Mouse (Mus musculus): ENCODE data around the gene Zbtb43. TPM values are rescaled to one million over a fixed set of nuclear protein-coding genes. Genes with fewer than 3 reads are reported as not detected.

The Zbtb43 gene
- total and polyA plus RNA-seq, 3 experiments = 8.5 to 10.9 (median 8.9) TPM

DNA sequence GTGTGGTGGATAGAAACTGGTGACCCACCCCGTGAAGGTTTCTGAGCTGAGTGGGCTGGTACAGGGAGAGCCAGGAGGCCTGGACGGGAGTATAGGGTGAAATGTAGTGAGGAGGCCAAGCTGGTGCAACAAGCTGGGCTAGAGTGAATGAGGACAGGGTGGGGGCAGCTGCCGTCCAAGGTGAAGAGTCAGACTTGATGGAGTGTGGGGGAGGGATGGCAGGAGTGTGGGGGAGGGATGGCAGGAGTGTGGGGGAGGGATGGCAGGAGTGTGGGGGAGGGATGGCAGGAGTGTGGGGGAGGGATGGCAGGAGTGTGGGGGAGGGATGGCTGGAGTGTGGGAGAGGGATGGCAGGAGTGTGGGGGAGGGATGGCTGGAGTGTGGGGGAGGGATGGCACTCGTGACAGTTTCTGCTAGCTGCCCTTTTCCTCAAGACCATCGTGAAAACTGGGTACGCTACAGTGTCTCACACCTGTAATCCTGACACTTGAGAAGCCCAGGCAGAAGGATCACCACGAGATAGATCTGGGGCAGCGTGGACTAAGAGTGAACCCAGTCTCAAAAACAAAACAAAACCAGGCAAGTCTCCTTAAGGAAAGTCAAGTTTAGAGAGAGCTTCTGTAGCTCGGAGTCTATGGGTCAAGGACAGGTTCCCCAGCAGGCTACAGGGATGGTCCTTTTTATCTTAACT is 28.2 kb downstream of the Zbtb43 start:
- in situ Hi-C loops (cut with MboI; ENCODE audit: low pct_ligation_motif_present, low pct_unique_long_range_greater_than_20kb, low sequenced_read_pairs) = no loop called here
- Histone ChIP-seq H3K79me2 (replicated peaks; ENCODE audit: control insufficient read depth, extremely low read depth, insufficient read depth, poor library complexity, severe bottlenecking) (no peaks in the 10 kb centered on the region), H3K4me2 (ENCODE audit: insufficient read depth, low read depth, poor library complexity, severe bottlenecking) (peak overlapping the region; percentile 55), H3K9ac (ENCODE audit: insufficient read depth, low read depth) (no peak overlapping the region), H3K9me3 (replicated peaks; ENCODE audit: low read length) (no peaks in the 10 kb centered on the region), H3K27ac (ENCODE audit: insufficient read depth, low read depth) (no peak overlapping the region), H3K27me3 (replicated peaks) (peaks cover 2% of the 10 kb centered on the region), H3K4me1 (ENCODE audit: control insufficient read depth in 1 of 2, insufficient read depth in 2 of 2) (peaks cover 5 to 17% of the 10 kb centered on the region in 2 experiments), H3K4me3 (replicated peaks in 1 of 3; ENCODE audit: low read depth in 2 of 3, low read length in 2 of 3, poor library complexity in 1 of 3) (no peak overlapping the region), H3K36me3 (replicated peaks in 1 of 2; ENCODE audit: control insufficient read depth in 1 of 2, insufficient read depth in 1 of 2, low read length in 1 of 2) (no peaks in the 10 kb centered on the region)
- TF ChIP-seq CTCF (conservative IDR thresholded peaks at IDR 0.05 in 1 of 2, IDR thresholded peaks at IDR 0.05 in 1 of 2; ENCODE audit: low read depth in 2 of 2, low read length in 2 of 2) = no peak
- 0 out of 2 replicates have a peak, but pooled peaks have one; percentile 9 for TF ChIP-seq CHD2 (IDR thresholded peaks at IDR 0.05; ENCODE audit: low read length)
- dilution Hi-C loops (cut with MboI; ENCODE audit: extremely low pct_ligation_motif_present, extremely low pct_unique_long_range_greater_than_20kb, low sequenced_read_pairs) = no loop called here
- DNase-seq (ENCODE audit: extremely low read depth) = no peak

DNA sequence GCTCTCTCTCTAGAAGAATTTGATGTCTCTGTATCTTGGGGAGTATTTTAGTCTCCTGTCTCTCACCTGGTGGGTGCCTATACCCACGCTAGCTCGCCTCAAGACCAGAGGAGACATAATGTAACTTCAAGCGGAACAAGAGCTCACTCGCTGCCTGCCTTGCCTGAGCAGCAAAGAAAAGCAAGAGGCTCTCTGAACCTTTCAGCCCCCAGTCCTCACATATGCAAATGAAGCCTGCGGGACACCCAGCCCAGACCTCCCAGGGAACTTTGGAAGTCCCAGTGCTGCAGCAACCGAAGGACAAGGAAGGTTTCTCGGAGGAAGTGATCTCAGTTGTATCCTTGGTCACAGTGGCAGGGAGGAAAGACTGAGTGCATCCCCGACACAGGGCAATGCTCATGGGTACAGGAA is 28.9 kb downstream of the Zbtb43 start:
- Histone ChIP-seq H3K27ac (ENCODE audit: insufficient read depth, low read depth) (no peak overlapping the region), H3K4me2 (ENCODE audit: insufficient read depth, low read depth, poor library complexity, severe bottlenecking) (peak overlapping the region; percentile 55), H3K4me3 (replicated peaks in 1 of 3; ENCODE audit: low read depth in 2 of 3, low read length in 2 of 3, poor library complexity in 1 of 3) (no peak overlapping the region), H3K4me1 (ENCODE audit: control insufficient read depth in 1 of 2, insufficient read depth in 2 of 2) (peaks cover 5 to 17% of the 10 kb centered on the region in 2 experiments), H3K9me3 (replicated peaks; ENCODE audit: low read length) (no peaks in the 10 kb centered on the region), H3K36me3 (replicated peaks in 1 of 2; ENCODE audit: control insufficient read depth in 1 of 2, insufficient read depth in 1 of 2, low read length in 1 of 2) (no peaks in the 10 kb centered on the region), H3K9ac (ENCODE audit: insufficient read depth, low read depth) (no peak overlapping the region), H3K79me2 (replicated peaks; ENCODE audit: control insufficient read depth, extremely low read depth, insufficient read depth, poor library complexity, severe bottlenecking) (no peaks in the 10 kb centered on the region), H3K27me3 (replicated peaks) (peaks cover 2% of the 10 kb centered on the region)
- TF ChIP-seq RAD21 (IDR thresholded peaks at IDR 0.05; ENCODE audit: low read depth, low read length) (no peak), HCFC1 (IDR thresholded peaks at IDR 0.05; ENCODE audit: low read depth, low read length) (no peak)
- dilution Hi-C loops (cut with MboI; ENCODE audit: extremely low pct_ligation_motif_present, extremely low pct_unique_long_range_greater_than_20kb, low sequenced_read_pairs) (no loop called here), in situ Hi-C loops (cut with MboI; ENCODE audit: low pct_ligation_motif_present, low pct_unique_long_range_greater_than_20kb, low sequenced_read_pairs) (no loop called here)
- DNase-seq (ENCODE audit: extremely low read depth) = no peak

GRCm38 (mm10) chr2:33438377-33438776 is 30.0 kb downstream of the Zbtb43 start:
- Histone ChIP-seq H3K9ac (ENCODE audit: insufficient read depth, low read depth) (no peak overlapping the region), H3K27me3 (replicated peaks) (peaks cover 2% of the 10 kb centered on the region), H3K36me3 (replicated peaks in 1 of 2; ENCODE audit: control insufficient read depth in 1 of 2, insufficient read depth in 1 of 2, low read length in 1 of 2) (no peaks in the 10 kb centered on the region), H3K27ac (ENCODE audit: insufficient read depth, low read depth) (no peak overlapping the region), H3K79me2 (replicated peaks; ENCODE audit: control insufficient read depth, extremely low read depth, insufficient read depth, poor library complexity, severe bottlenecking) (no peaks in the 10 kb centered on the region), H3K4me1 (ENCODE audit: control insufficient read depth in 1 of 2, insufficient read depth in 2 of 2) (peaks cover 5 to 17% of the 10 kb centered on the region in 2 experiments), H3K4me2 (ENCODE audit: insufficient read depth, low read depth, poor library complexity, severe bottlenecking) (no peak overlapping the region), H3K4me3 (replicated peaks in 1 of 3; ENCODE audit: low read depth in 2 of 3, low read length in 2 of 3, poor library complexity in 1 of 3) (no peak overlapping the region), H3K9me3 (replicated peaks; ENCODE audit: low read length) (no peaks in the 10 kb centered on the region)
- dilution Hi-C loops (cut with MboI; ENCODE audit: extremely low pct_ligation_motif_present, extremely low pct_unique_long_range_greater_than_20kb, low sequenced_read_pairs) (no loop called here), in situ Hi-C loops (cut with MboI; ENCODE audit: low pct_ligation_motif_present, low pct_unique_long_range_greater_than_20kb, low sequenced_read_pairs) (no loop called here)
- TF ChIP-seq NRF1 (IDR thresholded peaks at IDR 0.05; ENCODE audit: low read depth, low read length) (no peak), E2F4 (IDR thresholded peaks at IDR 0.05; ENCODE audit: insufficient replicate concordance, low read depth, low read length) (no peak), CHD1 (IDR thresholded peaks at IDR 0.05; ENCODE audit: low read depth, low read length) (no peak), ETS1 (conservative IDR thresholded peaks at IDR 0.05; ENCODE audit: low read depth, low read length) (no peak), IRF4 (IDR thresholded peaks at IDR 0.05; ENCODE audit: low read depth, low read length) (no peak), CHD2 (IDR thresholded peaks at IDR 0.05; ENCODE audit: low read length) (no peak), TBP (conservative IDR thresholded peaks at IDR 0.05; ENCODE audit: low read depth, low read length) (no peak), GABPA (IDR thresholded peaks at IDR 0.05; ENCODE audit: insufficient replicate concordance, low read depth, low read length) (no peak)
- no peak for DNase-seq (ENCODE audit: extremely low read depth)
